Mouse (Mus musculus): ENCODE data around the gene Ston1.

DNA sequence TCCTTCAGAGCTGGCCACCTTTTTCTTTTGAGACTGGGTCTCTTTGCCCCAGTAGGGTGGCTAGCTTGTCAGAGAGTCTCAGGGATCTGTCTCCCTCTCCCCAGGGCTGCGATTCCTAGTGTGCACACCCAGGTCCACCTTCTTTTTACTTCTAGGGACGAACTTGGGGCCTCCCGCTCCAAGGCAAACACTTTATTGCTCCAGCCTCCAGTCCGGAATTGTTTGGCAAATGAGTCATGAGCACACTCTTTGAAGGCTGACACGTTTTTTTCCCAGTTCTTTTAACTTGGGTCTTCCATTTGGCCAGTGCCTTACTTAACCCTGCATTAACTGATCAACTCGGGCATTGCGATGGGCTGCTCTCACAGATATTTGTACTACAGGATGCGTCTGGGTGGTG, 14.1 kb upstream of the Ston1 start:
- TF ChIP-seq CTCF (IDR thresholded peaks at IDR 0.05; ENCODE audit: insufficient read depth, low read length) (no peak), POLR2A (IDR thresholded peaks at IDR 0.05; ENCODE audit: borderline replicate concordance, extremely low read depth, low read depth, low read length) (no peak)

Data from lung, adult 2 months (tissue).